Mouse (Mus musculus) ES-E14 (cell line): ENCODE results near the gene Nmnat2. TPM values are rescaled to one million over a fixed set of nuclear protein-coding genes. Genes with fewer than 3 reads are reported as not detected.

ENCODE experiments used
- DNase-seq: peaks from one replicate; pipeline ENCODE4 v3.0.0-alpha.2; 2013; ENCODE audit warnings: low read depth, low spot score
- H3K27ac ChIP-seq: 2 replicates; pipeline ENCODE4 v1.5.1; 2012; ENCODE audit warnings: low read depth, mild to moderate bottlenecking, low read length, moderate library complexity, mixed read lengths; ENCODE audit not compliant: poor library complexity, insufficient read depth, severe bottlenecking
- H3K36me3 ChIP-seq: 2 replicates; pipeline ENCODE4 v1.6.1; 2012; ENCODE audit warnings: mild to moderate bottlenecking, low read length, moderate library complexity, mixed read lengths; ENCODE audit not compliant: control insufficient read depth, poor library complexity, insufficient read depth, severe bottlenecking
- H3K4me1 ChIP-seq, 2 experiments: fragments of 150-350 bp in 1 of 2; sonication (generic) in 1 of 2; 2 replicates each; pipeline ENCODE4 v1.6.1; 2012; ENCODE audit warnings: low read length in 2 of 2, mild to moderate bottlenecking in 1 of 2, mixed read lengths in 1 of 2; ENCODE audit not compliant: control insufficient read depth in 2 of 2, insufficient read depth in 2 of 2, poor library complexity in 1 of 2
- H3K4me3 ChIP-seq, 2 experiments: fragments of 150-350 bp in 1 of 2; sonication (generic) in 1 of 2; 2 replicates each; pipeline ENCODE4 v1.5.1; 2012; ENCODE audit warnings: low read length in 2 of 2, low read depth in 1 of 2, mild to moderate bottlenecking in 1 of 2, mixed read lengths in 1 of 2; ENCODE audit not compliant: insufficient read depth in 1 of 2, poor library complexity in 1 of 2, severe bottlenecking in 1 of 2
- H3K9ac ChIP-seq: 2 replicates; pipeline ENCODE4 v1.6.1; 2012; ENCODE audit warnings: low read depth, mild to moderate bottlenecking, low read length, mixed read lengths; ENCODE audit not compliant: poor library complexity, insufficient read depth, severe bottlenecking
- H3K9me3 ChIP-seq: fragments of 150-350 bp; sonication (generic); 2 replicates; pipeline ENCODE4 v1.6.1; 2012; ENCODE audit warnings: low read depth, mild to moderate bottlenecking, low read length; ENCODE audit not compliant: control insufficient read depth, insufficient read depth
- CHD2 ChIP-seq: IDR thresholded peaks from 2 replicates; pipeline ENCODE4 v1.6.1; 2014; ENCODE audit warnings: mild to moderate bottlenecking, low read depth, low read length, inconsistent platforms
- HCFC1 ChIP-seq: IDR thresholded peaks from 2 replicates; pipeline ENCODE4 v1.6.1; 2012; ENCODE audit warnings: low read length, inconsistent platforms, borderline replicate concordance; ENCODE audit not compliant: insufficient read depth
- MAFK ChIP-seq: IDR thresholded peaks from 2 replicates; pipeline ENCODE4 v1.6.1; 2014; ENCODE audit warnings: mild to moderate bottlenecking, low read depth, low read length, inconsistent platforms; ENCODE audit not compliant: insufficient read depth
- ZC3H11A ChIP-seq: IDR thresholded peaks from 2 replicates; pipeline ENCODE4 v1.6.1; 2012; ENCODE audit warnings: low read depth, mild to moderate bottlenecking, inconsistent platforms, low read length, borderline replicate concordance
- ZNF384 ChIP-seq: IDR thresholded peaks from 2 replicates; pipeline ENCODE4 v1.6.1; 2012; ENCODE audit warnings: low read depth, low read length, inconsistent platforms
- in situ Hi-C, 2 experiments: fragments of 600-800 bp; cut with MboI; formaldehyde crosslinking; loops; one replicate each; pipeline ENCODE4 v1.15.1; 2025; ENCODE audit warnings: low sequenced_read_pairs in 2 of 2, inconsistent platforms in 1 of 2; ENCODE audit not compliant: unreplicated experiment in 2 of 2
- total RNA-seq: library from RNA; depleted of rRNA; stranded (reverse); fragments of 300-350 nt; gene quantifications from 2 replicates; pipeline ENCODE4 v1.2.3, GENCODE M21; 2012

Nmnat2 gene
- total RNA-seq, 1 experiment: 24.8 TPM

DNA sequence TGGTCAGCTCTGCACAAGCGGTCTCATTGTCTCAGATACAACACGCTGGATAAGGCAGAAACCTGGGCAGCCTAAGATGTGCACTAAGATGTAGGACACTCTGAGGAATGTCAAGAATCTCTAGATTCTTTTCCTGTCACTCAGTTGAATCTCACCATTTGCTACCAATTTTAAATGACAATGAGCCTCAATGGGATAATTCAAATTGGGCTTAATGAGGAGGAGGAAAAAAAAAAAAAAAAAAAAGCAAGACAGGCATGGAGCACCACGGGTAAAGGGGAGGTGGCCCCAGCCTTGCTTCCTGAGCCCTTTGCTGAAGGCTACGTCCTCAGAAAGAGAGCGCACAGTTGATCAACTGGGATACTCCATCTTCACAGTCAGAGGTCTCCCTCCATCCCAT, 138.4 kb downstream of the Nmnat2 start:
- Histone ChIP-seq H3K4me1 (peaks cover 8 to 29% of the 10 kb centered on the region in 2 experiments), H3K4me3 (peak overlapping the region; percentile 47 to 57), H3K9ac (peak overlapping the region; percentile 72), H3K27ac (peak overlapping the region; percentile 91), H3K9me3 (no peaks in the 10 kb centered on the region), H3K36me3 (no peaks in the 10 kb centered on the region; the same call in 1 of the 2 replicates)
- in situ Hi-C loops: loop anchor here (25.0 kb wide), 1 partner anchor 306 kb away; no protein-coding TSS in a partner anchor
- peak; percentile 69 for DNase-seq
- no peak for TF ChIP-seq ZC3H11A
- peak; percentile 100 for TF ChIP-seq ZNF384
- no peak for TF ChIP-seq HCFC1
- 0 out of 2 replicates have a peak, but pooled peaks have one; percentile 31 for TF ChIP-seq MAFK
- peak; percentile 12; the same call in 1 of the 2 replicates for TF ChIP-seq CHD2

DNA sequence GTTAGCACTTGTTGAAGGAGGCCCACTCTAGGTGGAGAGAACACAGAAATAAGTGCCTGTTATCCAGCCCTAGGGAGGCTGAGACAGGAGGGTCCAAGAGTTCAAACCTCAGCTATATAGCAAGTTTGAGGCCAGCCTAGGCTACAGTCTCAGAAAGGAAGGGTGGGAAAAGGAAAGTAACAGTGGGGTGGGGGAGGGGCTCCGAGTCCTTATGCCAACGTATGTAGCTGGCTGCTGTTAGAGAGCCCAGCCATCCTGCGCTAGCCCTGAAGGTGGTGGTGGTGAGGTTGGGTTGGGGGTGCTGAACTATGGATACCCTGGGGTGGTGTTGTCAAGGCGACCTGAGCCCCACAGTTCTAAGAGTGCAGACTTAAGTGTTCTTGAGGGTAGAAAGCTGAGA, 138.8 kb downstream of the Nmnat2 start:
- in situ Hi-C loops: loop anchor here (25.0 kb wide), 1 partner anchor 306 kb away; no protein-coding TSS in a partner anchor
- H3K9ac ChIP-seq: peak overlapping the region; percentile 72
- TF ChIP-seq CHD2: no peak
- no peak for TF ChIP-seq MAFK
- TF ChIP-seq HCFC1: no peak
- TF ChIP-seq ZNF384: no peak
- TF ChIP-seq ZC3H11A: no peak
- peak overlapping the region; percentile 91 for H3K27ac ChIP-seq
- H3K36me3 ChIP-seq: no peaks in the 10 kb centered on the region; the same call in 1 of the 2 replicates
- H3K4me1 ChIP-seq: peaks cover 8 to 32% of the 10 kb centered on the region in 2 experiments
- no peak for DNase-seq
- H3K4me3 ChIP-seq: peak overlapping the region; percentile 47 to 57
- H3K9me3 ChIP-seq: no peaks in the 10 kb centered on the region

DNA sequence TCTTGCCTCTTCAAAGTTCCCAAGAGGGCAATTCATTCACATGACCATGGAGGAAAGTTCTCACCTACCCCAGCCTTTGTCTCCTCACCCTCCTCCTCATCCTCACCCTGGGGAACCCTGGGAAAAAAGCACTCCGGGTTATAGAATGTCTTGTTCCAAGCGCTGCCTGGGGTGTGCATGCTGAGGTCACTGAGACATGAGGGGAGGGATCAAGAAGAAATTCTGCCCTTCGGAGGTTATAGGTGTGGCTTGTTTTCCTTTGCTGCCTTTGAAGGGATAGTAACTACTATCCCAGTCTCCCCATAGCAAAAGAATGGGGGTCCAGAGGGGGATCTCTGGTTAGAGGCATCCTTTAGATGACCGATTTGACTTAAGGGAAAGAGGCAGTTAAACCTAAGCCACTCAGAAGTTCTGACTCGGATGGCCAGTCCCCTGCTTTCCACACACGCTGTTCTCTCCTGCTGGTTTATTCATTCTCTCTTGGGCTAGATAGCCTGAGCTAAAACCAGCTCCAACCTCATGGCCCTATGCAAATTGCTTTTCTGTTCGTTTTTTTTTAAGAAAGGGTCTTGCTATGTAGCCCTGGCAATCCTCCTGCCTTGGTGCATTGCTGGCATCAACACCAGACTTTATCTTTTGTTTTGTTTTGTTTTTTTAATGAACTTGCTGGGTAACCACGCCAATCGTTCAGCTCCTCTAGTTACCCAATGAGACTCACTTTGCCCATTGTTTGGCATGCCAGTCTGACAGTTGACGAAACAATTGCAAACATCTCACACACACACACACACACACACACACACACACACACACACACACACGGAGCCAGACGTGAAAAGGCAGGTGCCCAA, 139.7 kb downstream of the Nmnat2 start:
- Histone ChIP-seq H3K4me3 (peak overlapping the region; percentile 47 to 57), H3K4me1 (peaks cover 8 to 39% of the 10 kb centered on the region in 2 experiments), H3K36me3 (no peaks in the 10 kb centered on the region; the same call in 1 of the 2 replicates), H3K27ac (peak overlapping the region; percentile 91), H3K9ac (peak overlapping the region; percentile 72), H3K9me3 (no peaks in the 10 kb centered on the region)
- in situ Hi-C loops: loop anchor here (25.0 kb wide), 1 partner anchor 307 kb away; no protein-coding TSS in a partner anchor
- TF ChIP-seq CHD2 (no peak), ZC3H11A (no peak), HCFC1 (no peak), MAFK (no peak), ZNF384 (no peak)
- no peak for DNase-seq

DNA sequence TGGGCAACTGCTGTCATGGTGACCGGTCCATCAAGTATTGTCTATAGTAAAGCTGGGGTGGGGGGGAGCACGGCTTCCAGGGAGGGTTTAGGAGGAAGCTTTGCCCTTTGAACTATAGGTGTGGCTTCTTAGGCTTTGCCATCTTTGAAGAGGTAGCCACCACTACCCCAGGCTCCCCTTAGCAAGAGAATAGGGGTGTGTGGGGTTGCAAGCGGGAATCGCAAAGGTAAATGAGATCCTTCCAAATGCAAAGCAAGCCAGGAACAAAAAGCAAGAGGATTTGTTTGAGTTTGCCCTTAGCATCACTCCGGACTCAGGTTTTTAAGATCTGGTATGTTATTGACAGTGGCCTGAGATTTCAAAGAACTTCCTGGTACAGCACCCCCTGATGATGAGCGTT, 140.5 kb downstream of the Nmnat2 start:
- in situ Hi-C loops: loop anchor here (25.0 kb wide), 1 partner anchor 308 kb away; no protein-coding TSS in a partner anchor
- no peaks in the 10 kb centered on the region for H3K9me3 ChIP-seq
- no peak for DNase-seq
- H3K4me3 ChIP-seq: peak overlapping the region; percentile 47 to 57
- H3K4me1 ChIP-seq: peaks cover 8 to 39% of the 10 kb centered on the region in 2 experiments
- no peaks in the 10 kb centered on the region; the same call in 1 of the 2 replicates for H3K36me3 ChIP-seq
- no peak for TF ChIP-seq HCFC1
- TF ChIP-seq MAFK: no peak
- TF ChIP-seq ZC3H11A: no peak
- TF ChIP-seq ZNF384: no peak
- no peak for TF ChIP-seq CHD2
- peak overlapping the region; percentile 72 for H3K9ac ChIP-seq
- H3K27ac ChIP-seq: peak overlapping the region; percentile 91
